Mouse (Mus musculus): Measurements from ENCODE around the gene Msi2. TPM values are rescaled to one million over a fixed set of nuclear protein-coding genes. Genes with fewer than 3 reads are reported as not detected.

Msi2 gene
- polyA plus RNA-seq, 1 experiment: 14.2 TPM

GRCm38 (mm10) chr11:88613008-88613407, 105.3 kb downstream of the Msi2 start:
- peak overlapping the region; percentile 99; the same call in 1 of the 2 replicates for H3K27ac ChIP-seq (ENCODE audit: insufficient read depth, low read length)
- no peak for DNase-seq (ENCODE audit: low read depth in 1 of 2, low spot score in 2 of 2)
- no peaks in the 10 kb centered on the region for H3K27me3 ChIP-seq (ENCODE audit: control insufficient read depth, insufficient read depth, low read length)
- 87% methylated on average over 6 of the region's 6 CpGs for WGBS
- TF ChIP-seq POLR2A (IDR thresholded peaks at IDR 0.05; ENCODE audit: low read depth, low read length) (no peak), CTCF (IDR thresholded peaks at IDR 0.05; ENCODE audit: extremely low read depth, insufficient read depth, insufficient read length, insufficient replicate concordance) (no peak)
- peaks cover 33% of the 10 kb centered on the region for H3K4me1 ChIP-seq (ENCODE audit: control insufficient read depth, insufficient read depth, insufficient read length)
- H3K4me3 ChIP-seq (ENCODE audit: extremely low read depth, insufficient read depth, insufficient read length): no peak overlapping the region
- H3K36me3 ChIP-seq (ENCODE audit: control insufficient read depth, insufficient read depth, low read length): no peaks in the 10 kb centered on the region

- H3K27ac ChIP-seq (ENCODE audit: insufficient read depth, low read length): peak overlapping the region; percentile 99; the same call in 1 of the 2 replicates
- no peak for DNase-seq (ENCODE audit: low read depth in 1 of 2, low spot score in 2 of 2)
- H3K27me3 ChIP-seq (ENCODE audit: control insufficient read depth, insufficient read depth, low read length): no peaks in the 10 kb centered on the region
- H3K4me1 ChIP-seq (ENCODE audit: control insufficient read depth, insufficient read depth, insufficient read length): peaks cover 30% of the 10 kb centered on the region
- WGBS: 93% methylated on average over 7 of the region's 7 CpGs
- no peaks in the 10 kb centered on the region for H3K36me3 ChIP-seq (ENCODE audit: control insufficient read depth, insufficient read depth, low read length)
- no peak for TF ChIP-seq POLR2A (IDR thresholded peaks at IDR 0.05; ENCODE audit: low read depth, low read length)
- H3K4me3 ChIP-seq (ENCODE audit: extremely low read depth, insufficient read depth, insufficient read length): no peak overlapping the region
Measured at GRCm38 (mm10) chr11:88612141-88612540, 106.2 kb downstream of the Msi2 start.

GRCm38 (mm10) chr11:88610809-88611208, 107.5 kb downstream of the Msi2 start:
- WGBS: 92% methylated on average over 6 of the region's 6 CpGs
- no peak for TF ChIP-seq POLR2A (IDR thresholded peaks at IDR 0.05; ENCODE audit: low read depth, low read length)
- no peak for TF ChIP-seq CTCF (IDR thresholded peaks at IDR 0.05; ENCODE audit: extremely low read depth, insufficient read depth, insufficient read length, insufficient replicate concordance)
- Histone ChIP-seq H3K27ac (ENCODE audit: insufficient read depth, low read length) (no peak overlapping the region), H3K4me1 (ENCODE audit: control insufficient read depth, insufficient read depth, insufficient read length) (peaks cover 33% of the 10 kb centered on the region), H3K4me3 (ENCODE audit: extremely low read depth, insufficient read depth, insufficient read length) (no peak overlapping the region), H3K27me3 (ENCODE audit: control insufficient read depth, insufficient read depth, low read length) (no peaks in the 10 kb centered on the region), H3K36me3 (ENCODE audit: control insufficient read depth, insufficient read depth, low read length) (no peaks in the 10 kb centered on the region)
- no peak for DNase-seq (ENCODE audit: low read depth in 1 of 2, low spot score in 2 of 2)

- no peaks in the 10 kb centered on the region for H3K36me3 ChIP-seq (ENCODE audit: control insufficient read depth, insufficient read depth, low read length)
- WGBS: 69% methylated on average over 1 of the region's 1 CpGs
- no peak overlapping the region for H3K27ac ChIP-seq (ENCODE audit: insufficient read depth, low read length)
- no peak for DNase-seq (ENCODE audit: low read depth in 1 of 2, low spot score in 2 of 2)
- TF ChIP-seq CTCF (IDR thresholded peaks at IDR 0.05; ENCODE audit: extremely low read depth, insufficient read depth, insufficient read length, insufficient replicate concordance) (no peak), POLR2A (IDR thresholded peaks at IDR 0.05; ENCODE audit: low read depth, low read length) (no peak)
- no peak overlapping the region for H3K4me3 ChIP-seq (ENCODE audit: extremely low read depth, insufficient read depth, insufficient read length)
- peaks cover 36% of the 10 kb centered on the region; the same call in 1 of the 2 replicates for H3K4me1 ChIP-seq (ENCODE audit: control insufficient read depth, insufficient read depth, insufficient read length)
- no peaks in the 10 kb centered on the region for H3K27me3 ChIP-seq (ENCODE audit: control insufficient read depth, insufficient read depth, low read length)
Measured at GRCm38 (mm10) chr11:88610112-88610511, 108.2 kb downstream of the Msi2 start.

- Histone ChIP-seq H3K27ac (ENCODE audit: insufficient read depth, low read length) (no peak overlapping the region), H3K4me3 (ENCODE audit: extremely low read depth, insufficient read depth, insufficient read length) (no peak overlapping the region)
- no peak for DNase-seq (ENCODE audit: low read depth in 1 of 2, low spot score in 2 of 2)
Measured at GRCm38 (mm10) chr11:88608584-88608983, 109.7 kb downstream of the Msi2 start.

GRCm38 (mm10) chr11:88607725-88608383, 110.5 kb downstream of the Msi2 start:
- H3K27me3 ChIP-seq (ENCODE audit: control insufficient read depth, insufficient read depth, low read length): no peaks in the 10 kb centered on the region
- no peak overlapping the region for H3K27ac ChIP-seq (ENCODE audit: insufficient read depth, low read length)
- no peaks in the 10 kb centered on the region for H3K36me3 ChIP-seq (ENCODE audit: control insufficient read depth, insufficient read depth, low read length)
- no peak overlapping the region for H3K4me3 ChIP-seq (ENCODE audit: extremely low read depth, insufficient read depth, insufficient read length)
- H3K4me1 ChIP-seq (ENCODE audit: control insufficient read depth, insufficient read depth, insufficient read length): peaks cover 30% of the 10 kb centered on the region
- TF ChIP-seq POLR2A (IDR thresholded peaks at IDR 0.05; ENCODE audit: low read depth, low read length): no peak
- no peak for TF ChIP-seq CTCF (IDR thresholded peaks at IDR 0.05; ENCODE audit: extremely low read depth, insufficient read depth, insufficient read length, insufficient replicate concordance)
- WGBS: 90% methylated on average over 12 of the region's 12 CpGs
- no peak for DNase-seq (ENCODE audit: low read depth in 1 of 2, low spot score in 2 of 2)

More at GRCm38 (mm10) chr11:88608584-88608983, 109.7 kb downstream of the Msi2 start:
- no peaks in the 10 kb centered on the region for H3K27me3 ChIP-seq (ENCODE audit: control insufficient read depth, insufficient read depth, low read length)
- 38% methylated on average over 4 of the region's 4 CpGs for WGBS
- no peaks in the 10 kb centered on the region for H3K36me3 ChIP-seq (ENCODE audit: control insufficient read depth, insufficient read depth, low read length)
- no peak for TF ChIP-seq CTCF (IDR thresholded peaks at IDR 0.05; ENCODE audit: extremely low read depth, insufficient read depth, insufficient read length, insufficient replicate concordance)
- TF ChIP-seq POLR2A (IDR thresholded peaks at IDR 0.05; ENCODE audit: low read depth, low read length): no peak
- peaks cover 37% of the 10 kb centered on the region for H3K4me1 ChIP-seq (ENCODE audit: control insufficient read depth, insufficient read depth, insufficient read length)

GRCm38 (mm10) chr11:88605771-88606170, 112.5 kb downstream of the Msi2 start:
- TF ChIP-seq CTCF (IDR thresholded peaks at IDR 0.05; ENCODE audit: extremely low read depth, insufficient read depth, insufficient read length, insufficient replicate concordance): no peak
- Histone ChIP-seq H3K27ac (ENCODE audit: insufficient read depth, low read length) (no peak overlapping the region), H3K4me1 (ENCODE audit: control insufficient read depth, insufficient read depth, insufficient read length) (peaks cover 26% of the 10 kb centered on the region), H3K4me3 (ENCODE audit: extremely low read depth, insufficient read depth, insufficient read length) (no peak overlapping the region), H3K27me3 (ENCODE audit: control insufficient read depth, insufficient read depth, low read length) (no peaks in the 10 kb centered on the region), H3K36me3 (ENCODE audit: control insufficient read depth, insufficient read depth, low read length) (no peaks in the 10 kb centered on the region)
- no peak for DNase-seq (ENCODE audit: low read depth in 1 of 2, low spot score in 2 of 2)
- 70% methylated on average over 6 of the region's 6 CpGs for WGBS
